Mouse (Mus musculus): ENCODE results near the gene Heatr3. TPM values are rescaled to one million over a fixed set of nuclear protein-coding genes. Genes with fewer than 3 reads are reported as not detected.

Gene Heatr3
- polyA plus RNA-seq, 1 experiment = 40.7 TPM

DNA sequence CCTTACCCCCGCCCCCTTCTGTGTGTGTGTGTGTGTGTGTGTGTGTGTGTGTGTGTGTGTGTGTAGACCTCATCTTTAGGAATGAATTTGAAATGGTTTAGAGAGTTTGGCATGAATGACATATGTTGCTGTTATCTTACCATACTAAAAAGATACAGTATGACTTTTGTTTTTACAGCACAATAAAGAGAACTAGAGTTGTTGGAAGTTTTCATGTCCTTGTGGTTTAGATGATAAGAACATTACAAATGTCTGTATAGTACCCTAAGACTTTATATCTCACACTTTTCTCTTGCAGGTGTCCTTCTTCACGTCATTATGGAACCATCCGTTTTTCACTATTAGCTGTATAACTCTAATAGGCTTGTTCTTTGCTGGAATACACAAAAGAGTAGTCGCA lies 8.3 kb upstream of the Heatr3 start:
- H3K27ac ChIP-seq (ENCODE audit: insufficient read depth, low read length) = no peak overlapping the region
- TF ChIP-seq POLR2A (IDR thresholded peaks at IDR 0.05; ENCODE audit: extremely low read depth, insufficient read depth, low read length) = no peak
- TF ChIP-seq CTCF (IDR thresholded peaks at IDR 0.05; ENCODE audit: extremely low read depth, insufficient read depth, low read length) = no peak
- H3K4me3 ChIP-seq (ENCODE audit: insufficient read depth, low read length) = no peak overlapping the region
- no peaks in the 10 kb centered on the region for H3K4me1 ChIP-seq (ENCODE audit: control insufficient read depth, insufficient read depth, low read length)

GRCm38 (mm10) chr8:88130754-88131317 lies 6.8 kb upstream of the Heatr3 start:
- Histone ChIP-seq H3K4me3 (ENCODE audit: insufficient read depth, low read length) (no peak overlapping the region), H3K27ac (ENCODE audit: insufficient read depth, low read length) (no peak overlapping the region), H3K4me1 (ENCODE audit: control insufficient read depth, insufficient read depth, low read length) (no peaks in the 10 kb centered on the region)
- TF ChIP-seq CTCF (IDR thresholded peaks at IDR 0.05; ENCODE audit: extremely low read depth, insufficient read depth, low read length) (no peak), POLR2A (IDR thresholded peaks at IDR 0.05; ENCODE audit: extremely low read depth, insufficient read depth, low read length) (no peak)

DNA sequence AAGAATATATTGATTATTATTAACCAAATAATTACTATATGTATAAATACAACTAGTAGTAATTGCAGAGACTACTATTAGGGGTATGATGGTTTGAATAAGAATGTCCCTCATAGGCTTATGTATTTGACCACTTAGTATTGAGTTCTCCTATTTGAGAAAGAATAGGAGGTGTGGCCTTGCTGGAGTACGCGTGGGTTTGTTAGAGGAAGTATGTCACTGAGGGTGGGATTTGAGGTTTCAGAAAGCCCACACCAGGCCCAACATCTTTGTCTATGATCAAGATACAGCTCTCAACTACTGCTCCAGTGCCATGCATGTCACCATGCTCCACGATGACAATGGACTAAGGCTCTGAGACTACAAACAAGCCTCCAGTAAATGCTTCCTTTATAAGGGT lies 1.6 kb downstream of the Heatr3 start:
- Histone ChIP-seq H3K4me1 (ENCODE audit: control insufficient read depth, insufficient read depth, low read length) (peaks cover 5% of the 10 kb centered on the region), H3K27ac (ENCODE audit: insufficient read depth, low read length) (no peak overlapping the region), H3K4me3 (ENCODE audit: insufficient read depth, low read length) (no peak overlapping the region; the same call in 1 of the 2 replicates)
- TF ChIP-seq POLR2A (IDR thresholded peaks at IDR 0.05; ENCODE audit: extremely low read depth, insufficient read depth, low read length) (no peak), CTCF (IDR thresholded peaks at IDR 0.05; ENCODE audit: extremely low read depth, insufficient read depth, low read length) (no peak)

- Histone ChIP-seq H3K4me3 (ENCODE audit: insufficient read depth, low read length) (no peak overlapping the region), H3K4me1 (ENCODE audit: control insufficient read depth, insufficient read depth, low read length) (peaks cover 5% of the 10 kb centered on the region), H3K27ac (ENCODE audit: insufficient read depth, low read length) (no peak overlapping the region)
- TF ChIP-seq POLR2A (IDR thresholded peaks at IDR 0.05; ENCODE audit: extremely low read depth, insufficient read depth, low read length) = no peak
- TF ChIP-seq CTCF (IDR thresholded peaks at IDR 0.05; ENCODE audit: extremely low read depth, insufficient read depth, low read length) = no peak
These were observed 4.0 kb downstream of the Heatr3 start for GRCm38 (mm10) chr8:88141629-88142028.

GRCm38 (mm10) chr8:88144041-88144440 lies 6.4 kb downstream of the Heatr3 start:
- Histone ChIP-seq H3K4me1 (ENCODE audit: control insufficient read depth, insufficient read depth, low read length) (peaks cover 5% of the 10 kb centered on the region), H3K4me3 (ENCODE audit: insufficient read depth, low read length) (no peak overlapping the region), H3K27ac (ENCODE audit: insufficient read depth, low read length) (no peak overlapping the region)
- TF ChIP-seq CTCF (IDR thresholded peaks at IDR 0.05; ENCODE audit: extremely low read depth, insufficient read depth, low read length) (no peak), POLR2A (IDR thresholded peaks at IDR 0.05; ENCODE audit: extremely low read depth, insufficient read depth, low read length) (no peak)

DNA sequence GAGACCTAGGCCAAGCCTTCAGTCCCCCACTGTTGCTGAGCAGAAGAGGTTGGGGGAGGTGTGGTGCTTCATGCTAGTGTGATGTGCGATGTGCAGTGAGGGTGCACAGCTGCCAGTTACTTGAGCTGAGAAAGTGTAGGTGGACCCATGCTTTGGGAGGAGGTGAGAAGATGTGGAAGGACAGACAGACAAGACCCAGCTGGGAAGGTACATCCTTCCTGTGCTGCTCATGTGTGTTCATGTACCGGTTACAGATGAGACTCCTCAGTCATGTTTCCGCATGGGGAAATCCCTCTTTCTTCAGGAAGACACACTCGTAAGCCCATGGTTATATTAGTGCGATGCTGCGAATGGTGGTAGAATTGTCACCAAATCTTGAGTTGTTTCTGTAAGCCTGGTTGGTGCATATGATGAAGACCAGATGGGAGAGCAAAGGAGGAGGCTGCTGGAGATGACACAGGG lies 13.3 kb downstream of the Heatr3 start:
- Histone ChIP-seq H3K4me1 (ENCODE audit: control insufficient read depth, insufficient read depth, low read length) (peaks cover 2% of the 10 kb centered on the region; the same call in 1 of the 2 replicates), H3K27ac (ENCODE audit: insufficient read depth, low read length) (no peak overlapping the region), H3K4me3 (ENCODE audit: insufficient read depth, low read length) (no peak overlapping the region)
- TF ChIP-seq CTCF (IDR thresholded peaks at IDR 0.05; ENCODE audit: extremely low read depth, insufficient read depth, low read length) (no peak), POLR2A (IDR thresholded peaks at IDR 0.05; ENCODE audit: extremely low read depth, insufficient read depth, low read length) (no peak)

DNA sequence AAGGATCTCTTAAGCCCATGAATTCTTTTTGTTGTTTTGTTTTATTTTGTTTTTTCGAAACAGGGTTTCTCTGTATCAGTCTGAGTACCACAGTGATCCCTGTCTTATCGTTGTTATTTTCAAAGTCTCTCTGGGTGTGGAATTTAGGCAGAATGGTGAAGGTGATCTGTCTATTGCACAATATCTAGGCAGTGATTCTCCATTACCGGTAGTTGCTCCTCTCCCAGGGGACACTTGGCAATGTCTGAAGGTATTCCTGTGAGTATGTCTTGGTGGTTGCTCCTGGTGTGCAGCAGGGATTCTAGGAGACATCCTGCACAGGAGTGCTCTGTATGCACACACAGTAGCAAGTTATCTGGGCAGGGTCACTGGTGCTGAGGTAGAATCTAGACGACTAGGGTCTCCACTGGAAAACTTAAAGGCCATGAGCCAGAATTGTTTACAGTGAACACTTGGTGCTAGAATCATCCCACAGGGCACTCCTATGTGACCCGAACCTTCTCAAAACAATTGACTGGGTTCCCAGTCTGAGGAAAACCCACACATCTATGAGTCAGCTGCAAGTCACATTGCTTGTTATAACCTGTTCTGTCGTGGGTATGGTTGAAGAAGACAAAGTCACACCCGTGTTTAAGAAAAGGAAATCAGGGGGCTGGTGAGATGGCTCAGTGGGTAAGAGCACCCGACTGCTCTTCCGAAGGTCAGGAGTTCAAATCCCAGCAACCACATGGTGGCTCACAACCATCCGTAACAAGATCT lies 22.8 kb downstream of the Heatr3 start:
- no peak overlapping the region for H3K4me3 ChIP-seq (ENCODE audit: insufficient read depth, low read length)
- no peak overlapping the region for H3K27ac ChIP-seq (ENCODE audit: insufficient read depth, low read length)
- no peak for TF ChIP-seq CTCF (IDR thresholded peaks at IDR 0.05; ENCODE audit: extremely low read depth, insufficient read depth, low read length)
- no peak for TF ChIP-seq POLR2A (IDR thresholded peaks at IDR 0.05; ENCODE audit: extremely low read depth, insufficient read depth, low read length)
- no peaks in the 10 kb centered on the region for H3K4me1 ChIP-seq (ENCODE audit: control insufficient read depth, insufficient read depth, low read length)

GRCm38 (mm10) chr8:88161439-88161838 lies 23.8 kb downstream of the Heatr3 start:
- TF ChIP-seq POLR2A (IDR thresholded peaks at IDR 0.05; ENCODE audit: extremely low read depth, insufficient read depth, low read length) (no peak), CTCF (IDR thresholded peaks at IDR 0.05; ENCODE audit: extremely low read depth, insufficient read depth, low read length) (peak; percentile 61)
- no peak overlapping the region for H3K27ac ChIP-seq (ENCODE audit: insufficient read depth, low read length)
- H3K4me1 ChIP-seq (ENCODE audit: control insufficient read depth, insufficient read depth, low read length) = no peaks in the 10 kb centered on the region
- no peak overlapping the region for H3K4me3 ChIP-seq (ENCODE audit: insufficient read depth, low read length)

DNA sequence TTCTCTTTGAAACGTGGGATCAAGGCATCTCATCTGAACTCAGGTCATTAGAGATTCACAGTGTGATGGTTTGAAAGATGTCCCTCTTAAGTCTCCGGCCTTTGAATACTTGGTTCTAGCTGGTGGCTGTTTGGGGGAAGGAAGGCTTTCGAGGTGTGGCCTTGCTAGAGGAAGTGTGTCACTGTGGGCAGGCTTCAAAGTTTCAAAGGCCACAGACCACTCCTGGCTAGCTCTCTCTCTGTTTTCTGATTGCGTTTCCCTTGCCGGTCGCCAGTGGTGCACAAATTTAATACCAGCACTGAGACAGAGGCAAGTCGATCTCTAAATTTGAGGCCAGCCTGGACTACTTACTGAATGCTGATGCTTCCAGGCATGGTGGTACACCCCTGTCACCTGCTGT lies 37.6 kb downstream of the Heatr3 start:
- no peaks in the 10 kb centered on the region for H3K4me1 ChIP-seq (ENCODE audit: control insufficient read depth, insufficient read depth, low read length)
- TF ChIP-seq POLR2A (IDR thresholded peaks at IDR 0.05; ENCODE audit: extremely low read depth, insufficient read depth, low read length) (no peak), CTCF (IDR thresholded peaks at IDR 0.05; ENCODE audit: extremely low read depth, insufficient read depth, low read length) (no peak)
- no peak overlapping the region for H3K4me3 ChIP-seq (ENCODE audit: insufficient read depth, low read length)
- H3K27ac ChIP-seq (ENCODE audit: insufficient read depth, low read length) = no peak overlapping the region

GRCm38 (mm10) chr8:88177291-88177690 lies 39.6 kb downstream of the Heatr3 start:
- no peak for TF ChIP-seq CTCF (IDR thresholded peaks at IDR 0.05; ENCODE audit: extremely low read depth, insufficient read depth, low read length)
- no peak for TF ChIP-seq POLR2A (IDR thresholded peaks at IDR 0.05; ENCODE audit: extremely low read depth, insufficient read depth, low read length)
- Histone ChIP-seq H3K27ac (ENCODE audit: insufficient read depth, low read length) (no peak overlapping the region), H3K4me3 (ENCODE audit: insufficient read depth, low read length) (no peak overlapping the region), H3K4me1 (ENCODE audit: control insufficient read depth, insufficient read depth, low read length) (no peaks in the 10 kb centered on the region)

All from cortical plate, adult 2 months (tissue).